Mouse (Mus musculus) layer of hippocampus, adult 8-10 months (tissue): ENCODE measurements around the gene Ipo13. TPM values are rescaled to one million over a fixed set of nuclear protein-coding genes. Genes with fewer than 3 reads are reported as not detected.

Experiments used
- DNase-seq, 2 experiments: peaks; one replicate each; pipeline ENCODE4 v3.0.0; 2022; ENCODE audit warnings: low spot score in 2 of 2
- total RNA-seq, 4 experiments: library from RNA; stranded (reverse); gene quantifications; 2 replicates each; pipeline ENCODE4 v1.2.4; 2022

Ipo13 gene
- total RNA-seq, 4 experiments from 2014 or later = 127 to 140 (median 130) TPM

- no peak for DNase-seq
Observed at GRCm38 (mm10) chr4:117914031-117914430, 768 bp downstream of the Ipo13 start.

GRCm38 (mm10) chr4:117913421-117913820 lies 1.4 kb downstream of the Ipo13 start:
- no peak for DNase-seq

- DNase-seq = no peak
Observed at GRCm38 (mm10) chr4:117912685-117913273, 2.0 kb downstream of the Ipo13 start.

GRCm38 (mm10) chr4:117912131-117912561 lies 2.7 kb downstream of the Ipo13 start:
- DNase-seq = no peak

GRCm38 (mm10) chr4:117908834-117909453 lies 5.9 kb downstream of the Ipo13 start:
- no peak for DNase-seq

- DNase-seq = no peak
Observed at GRCm38 (mm10) chr4:117906196-117906595, 8.6 kb downstream of the Ipo13 start.

GRCm38 (mm10) chr4:117904761-117905160 lies 10.0 kb downstream of the Ipo13 start:
- DNase-seq = no peak

- peak in 1 of 2 experiments; percentile 67 for DNase-seq
Observed at GRCm38 (mm10) chr4:117904094-117904493, 10.7 kb downstream of the Ipo13 start.

- DNase-seq = no peak
Observed at GRCm38 (mm10) chr4:117898111-117898510, 16.7 kb downstream of the Ipo13 start.

- DNase-seq = no peak
Observed at GRCm38 (mm10) chr4:117896031-117896430, 18.8 kb downstream of the Ipo13 start.

GRCm38 (mm10) chr4:117895339-117895738 lies 19.5 kb downstream of the Ipo13 start:
- DNase-seq = no peak

- no peak for DNase-seq
Observed at GRCm38 (mm10) chr4:117894601-117895000, 20.2 kb downstream of the Ipo13 start.

GRCm38 (mm10) chr4:117893376-117893775 lies 21.4 kb downstream of the Ipo13 start:
- DNase-seq = no peak

GRCm38 (mm10) chr4:117891738-117892161 lies 23.0 kb downstream of the Ipo13 start, which contains the start of gene Dph2:
Gene Dph2, minus strand, starts transcription at chr4:117892032.
- DNase-seq = peak; percentile 78 to 87

GRCm38 (mm10) chr4:117890750-117891149 lies 24.0 kb downstream of the Ipo13 start:
- no peak for DNase-seq

GRCm38 (mm10) chr4:117890031-117890430 lies 24.8 kb downstream of the Ipo13 start:
- DNase-seq = no peak

GRCm38 (mm10) chr4:117889471-117889870 lies 25.3 kb downstream of the Ipo13 start:
- DNase-seq = no peak

- DNase-seq = no peak
Observed at GRCm38 (mm10) chr4:117887920-117888319, 26.9 kb downstream of the Ipo13 start.

- DNase-seq = peak; percentile 92 to 95
Observed at GRCm38 (mm10) chr4:117887133-117887532, 27.7 kb downstream of the Ipo13 start, which contains the start of gene Atp6v0b. Gene Atp6v0b, minus strand, starts transcription at chr4:117887333.

GRCm38 (mm10) chr4:117886644-117887043 lies 28.2 kb downstream of the Ipo13 start:
- no peak for DNase-seq

GRCm38 (mm10) chr4:117885994-117886393 lies 28.8 kb downstream of the Ipo13 start:
- no peak for DNase-seq

- DNase-seq = no peak
Observed at GRCm38 (mm10) chr4:117885093-117885492, 29.7 kb downstream of the Ipo13 start.

- no peak for DNase-seq
Observed at GRCm38 (mm10) chr4:117884146-117884545, 30.7 kb downstream of the Ipo13 start.
